Mouse (Mus musculus): Measurements from ENCODE around the gene Jhy. TPM values are rescaled to one million over a fixed set of nuclear protein-coding genes. Genes with fewer than 3 reads are reported as not detected.

The Jhy gene
- polyA plus RNA-seq, 1 experiment from 2014 or later: 0.67 TPM

DNA sequence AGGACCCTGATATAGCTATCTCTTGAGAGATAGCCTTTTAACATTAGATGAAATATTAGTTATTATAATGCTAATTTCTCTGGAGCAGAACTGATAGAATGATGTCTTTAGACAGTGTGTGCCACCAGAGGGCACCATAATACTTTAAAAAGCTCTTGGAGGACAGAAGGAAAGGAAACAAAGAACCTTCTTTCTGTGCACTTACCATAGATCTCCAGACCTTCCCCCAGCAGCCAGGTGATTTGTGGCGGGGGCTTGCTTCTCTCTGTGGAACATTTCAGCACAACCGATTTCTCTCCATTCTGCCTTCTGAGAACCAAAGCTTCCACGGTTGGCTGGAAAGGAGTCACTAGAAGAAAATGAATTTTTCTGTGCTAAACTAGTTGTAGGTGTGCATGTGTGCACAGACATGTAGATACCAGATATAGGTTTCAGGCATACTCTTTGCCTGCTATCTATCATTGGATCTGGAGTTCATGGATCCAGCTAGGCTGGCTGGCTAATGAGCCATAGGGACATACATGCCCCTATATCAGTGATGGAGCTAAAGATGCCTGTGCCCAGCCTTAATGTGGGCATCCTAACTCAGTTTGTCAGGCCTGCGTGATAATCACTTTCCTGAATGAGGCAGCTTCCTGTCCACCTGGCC lies 26.1 kb upstream of the Jhy start:
- Histone ChIP-seq H3K4me1 (replicated peaks; ENCODE audit: control insufficient read depth, insufficient read depth, low read length) (no peaks in the 10 kb centered on the region; the same call in 1 of the 2 replicates), H3K9ac (ENCODE audit: low read length) (peak overlapping the region; percentile 21; the same call in 1 of the 2 replicates), H3K9me3 (ENCODE audit: control insufficient read depth, low read length) (no peaks in the 10 kb centered on the region), H3K4me3 (ENCODE audit: low read depth, low read length) (no peak overlapping the region), H3K27me3 (ENCODE audit: control insufficient read depth, insufficient read depth, low read length) (no peaks in the 10 kb centered on the region), H3K27ac (ENCODE audit: low read depth, low read length) (no peak overlapping the region), H3K4me2 (ENCODE audit: low read depth, low read length, severe bottlenecking) (no peak overlapping the region), H3K36me3 (ENCODE audit: control insufficient read depth, insufficient read depth, low read length) (no peaks in the 10 kb centered on the region)
- DNase-seq (ENCODE audit: low spot score) (peak; percentile 63), ATAC-seq (replicated peaks; ENCODE audit: low FRiP score) (peak; percentile 58; the same call in 1 of the 2 replicates)
- WGBS: 49% methylated on average over 4 of the region's 4 CpGs

DNA sequence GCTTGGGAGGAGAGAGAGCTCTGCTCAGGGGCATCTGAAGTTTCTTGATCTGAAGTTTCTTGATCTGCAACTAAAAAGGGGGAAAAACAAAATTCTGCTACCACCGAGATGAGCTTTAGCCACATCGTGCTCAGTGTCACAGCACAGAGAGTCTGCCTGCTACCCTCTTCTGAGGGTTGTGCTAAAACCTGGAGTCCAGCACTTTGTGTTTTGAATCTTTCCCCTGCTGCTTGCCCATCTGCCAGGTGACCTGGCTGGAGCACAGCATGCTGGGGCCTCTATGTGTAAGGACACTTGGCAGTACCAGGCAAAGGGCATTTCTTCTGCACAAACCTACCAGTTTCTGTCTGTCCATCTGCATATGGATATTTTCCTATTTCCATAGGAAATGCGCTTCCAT lies 20.4 kb upstream of the Jhy start:
- Histone ChIP-seq H3K9me3 (ENCODE audit: control insufficient read depth, low read length) (no peaks in the 10 kb centered on the region), H3K27ac (ENCODE audit: low read depth, low read length) (no peak overlapping the region), H3K27me3 (ENCODE audit: control insufficient read depth, insufficient read depth, low read length) (no peaks in the 10 kb centered on the region), H3K4me3 (ENCODE audit: low read depth, low read length) (no peak overlapping the region), H3K4me2 (ENCODE audit: low read depth, low read length, severe bottlenecking) (no peak overlapping the region), H3K36me3 (ENCODE audit: control insufficient read depth, insufficient read depth, low read length) (no peaks in the 10 kb centered on the region), H3K4me1 (replicated peaks; ENCODE audit: control insufficient read depth, insufficient read depth, low read length) (no peaks in the 10 kb centered on the region), H3K9ac (ENCODE audit: low read length) (no peak overlapping the region)
- 77% methylated on average over 3 of the region's 3 CpGs for WGBS
- ATAC-seq (replicated peaks; ENCODE audit: low FRiP score) (no peak), DNase-seq (ENCODE audit: low spot score) (no peak)

DNA sequence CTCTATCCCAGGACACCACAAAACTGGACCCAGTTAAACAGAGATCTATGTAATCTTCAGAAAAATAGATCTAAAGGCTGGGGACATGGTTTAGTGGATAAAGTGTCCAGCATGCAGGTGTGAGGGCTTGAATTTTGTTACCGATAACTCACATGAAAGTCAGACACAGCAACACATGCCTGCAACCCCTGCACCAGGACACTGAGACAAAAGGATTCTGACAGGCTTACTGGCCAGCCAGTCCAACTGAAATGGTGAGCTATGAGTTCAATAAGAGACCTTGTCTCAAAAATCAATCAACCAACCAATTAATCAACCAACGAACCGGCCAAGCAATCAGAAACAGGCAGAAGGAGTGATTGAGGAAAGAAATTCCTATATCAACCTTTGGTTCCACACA lies 19.8 kb upstream of the Jhy start:
- Histone ChIP-seq H3K9me3 (ENCODE audit: control insufficient read depth, low read length) (no peaks in the 10 kb centered on the region), H3K9ac (ENCODE audit: low read length) (no peak overlapping the region), H3K36me3 (ENCODE audit: control insufficient read depth, insufficient read depth, low read length) (no peaks in the 10 kb centered on the region), H3K4me3 (ENCODE audit: low read depth, low read length) (no peak overlapping the region), H3K27ac (ENCODE audit: low read depth, low read length) (no peak overlapping the region), H3K4me1 (replicated peaks; ENCODE audit: control insufficient read depth, insufficient read depth, low read length) (no peaks in the 10 kb centered on the region), H3K4me2 (ENCODE audit: low read depth, low read length, severe bottlenecking) (no peak overlapping the region), H3K27me3 (ENCODE audit: control insufficient read depth, insufficient read depth, low read length) (no peaks in the 10 kb centered on the region)
- 92% methylated on average over 3 of the region's 3 CpGs for WGBS
- DNase-seq (ENCODE audit: low spot score): no peak
- no peak for ATAC-seq (replicated peaks; ENCODE audit: low FRiP score)

DNA sequence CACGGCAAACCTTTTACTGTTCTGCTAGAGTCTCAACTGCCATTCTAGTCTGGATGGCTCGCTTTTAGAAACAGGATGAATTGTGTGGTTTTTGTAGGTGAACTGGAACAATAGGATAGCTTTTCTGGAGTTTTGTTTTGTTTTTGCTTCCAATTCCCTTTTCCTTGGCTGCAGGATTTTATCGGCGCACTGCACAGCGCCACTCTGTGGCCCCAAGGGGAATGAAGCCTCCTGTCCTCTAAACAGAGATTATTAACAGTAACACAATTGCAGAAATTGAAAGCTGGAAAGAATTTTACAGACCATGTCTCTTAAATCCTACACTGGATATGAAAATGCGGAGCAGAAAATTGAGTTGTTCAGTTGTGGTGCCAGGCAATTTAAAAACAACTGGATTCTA lies 18.6 kb upstream of the Jhy start:
- ATAC-seq (replicated peaks; ENCODE audit: low FRiP score) (no peak), DNase-seq (ENCODE audit: low spot score) (no peak)
- H3K4me2 ChIP-seq (ENCODE audit: low read depth, low read length, severe bottlenecking): no peak overlapping the region
- no peaks in the 10 kb centered on the region for H3K36me3 ChIP-seq (ENCODE audit: control insufficient read depth, insufficient read depth, low read length)
- H3K4me1 ChIP-seq (replicated peaks; ENCODE audit: control insufficient read depth, insufficient read depth, low read length): no peaks in the 10 kb centered on the region
- no peak overlapping the region for H3K4me3 ChIP-seq (ENCODE audit: low read depth, low read length)
- H3K9me3 ChIP-seq (ENCODE audit: control insufficient read depth, low read length): no peaks in the 10 kb centered on the region
- H3K27ac ChIP-seq (ENCODE audit: low read depth, low read length): no peak overlapping the region
- no peaks in the 10 kb centered on the region for H3K27me3 ChIP-seq (ENCODE audit: control insufficient read depth, insufficient read depth, low read length)
- 44% methylated on average over 6 of the region's 6 CpGs for WGBS
- no peak overlapping the region for H3K9ac ChIP-seq (ENCODE audit: low read length)

DNA sequence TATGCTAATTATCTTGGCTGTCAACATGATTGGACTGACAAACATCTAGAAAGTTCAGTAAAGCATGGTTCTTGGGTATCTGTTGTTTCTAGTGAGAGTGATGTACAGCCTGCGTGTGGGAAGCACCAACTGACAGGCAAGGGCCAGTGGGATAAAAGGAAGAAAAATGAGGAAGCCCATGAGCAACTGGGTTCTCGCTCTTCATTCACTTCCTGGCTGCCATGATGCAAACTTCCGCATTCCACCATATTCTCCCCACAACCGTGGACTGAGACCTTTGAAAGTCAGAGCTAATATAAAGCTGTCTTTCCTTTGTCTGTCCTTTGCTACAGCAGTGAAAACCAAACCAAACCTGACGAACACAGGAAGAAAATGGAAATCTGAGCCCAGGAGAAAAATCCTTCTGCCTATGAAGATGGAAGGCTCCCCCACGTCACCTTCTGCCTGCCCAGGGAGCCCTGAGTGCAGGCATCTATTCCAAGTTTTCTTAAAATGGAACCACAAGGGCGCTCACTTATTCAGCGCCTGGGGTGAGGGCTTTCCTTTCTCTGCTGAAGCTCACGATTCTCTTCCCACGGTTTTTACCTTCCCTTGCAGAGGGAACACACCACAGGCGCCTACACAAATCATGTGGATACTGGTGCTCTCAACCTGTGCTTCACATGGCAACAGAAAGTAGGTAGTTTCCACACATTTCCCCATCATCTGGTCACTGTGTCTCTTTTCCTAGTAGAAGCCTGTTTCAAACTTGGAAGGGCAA lies 10.3 kb upstream of the Jhy start:
- DNase-seq (ENCODE audit: low spot score) (no peak), ATAC-seq (replicated peaks; ENCODE audit: low FRiP score) (no peak)
- no peak overlapping the region for H3K4me3 ChIP-seq (ENCODE audit: low read depth, low read length)
- H3K27me3 ChIP-seq (ENCODE audit: control insufficient read depth, insufficient read depth, low read length): no peaks in the 10 kb centered on the region
- no peaks in the 10 kb centered on the region for H3K4me1 ChIP-seq (replicated peaks; ENCODE audit: control insufficient read depth, insufficient read depth, low read length)
- no peak overlapping the region for H3K4me2 ChIP-seq (ENCODE audit: low read depth, low read length, severe bottlenecking)
- H3K9ac ChIP-seq (ENCODE audit: low read length): no peak overlapping the region
- no peak overlapping the region for H3K27ac ChIP-seq (ENCODE audit: low read depth, low read length)
- 82% methylated on average over 11 of the region's 11 CpGs for WGBS
- no peaks in the 10 kb centered on the region for H3K9me3 ChIP-seq (ENCODE audit: control insufficient read depth, low read length)
- H3K36me3 ChIP-seq (ENCODE audit: control insufficient read depth, insufficient read depth, low read length): no peaks in the 10 kb centered on the region

DNA sequence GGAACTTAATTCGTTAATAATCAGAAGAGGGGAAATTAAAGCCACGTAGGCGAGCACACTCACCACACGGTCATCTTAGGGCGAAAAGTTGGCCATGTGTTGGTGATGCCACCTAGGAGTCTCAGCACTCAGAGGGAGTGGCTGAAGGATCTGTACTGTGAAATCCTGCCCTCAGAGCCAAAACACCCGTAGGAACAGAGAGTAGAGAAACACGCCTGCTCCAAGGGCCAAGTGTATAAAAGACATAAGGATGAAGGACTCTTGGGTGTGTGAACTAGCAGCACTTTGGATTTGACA lies 448 bp upstream of the Jhy start:
- ATAC-seq (replicated peaks; ENCODE audit: low FRiP score) (no peak), DNase-seq (ENCODE audit: low spot score) (no peak)
- Histone ChIP-seq H3K36me3 (ENCODE audit: control insufficient read depth, insufficient read depth, low read length) (no peaks in the 10 kb centered on the region), H3K4me2 (ENCODE audit: low read depth, low read length, severe bottlenecking) (peak overlapping the region; percentile 92), H3K27ac (ENCODE audit: low read depth, low read length) (no peak overlapping the region), H3K4me3 (ENCODE audit: low read depth, low read length) (peak overlapping the region; percentile 46), H3K9ac (ENCODE audit: low read length) (peak overlapping the region; percentile 56), H3K27me3 (ENCODE audit: control insufficient read depth, insufficient read depth, low read length) (peaks cover 21% of the 10 kb centered on the region), H3K4me1 (replicated peaks; ENCODE audit: control insufficient read depth, insufficient read depth, low read length) (peaks cover 6% of the 10 kb centered on the region; the same call in 1 of the 2 replicates), H3K9me3 (ENCODE audit: control insufficient read depth, low read length) (no peaks in the 10 kb centered on the region)
- WGBS: 10% methylated on average over 7 of the region's 7 CpGs

DNA sequence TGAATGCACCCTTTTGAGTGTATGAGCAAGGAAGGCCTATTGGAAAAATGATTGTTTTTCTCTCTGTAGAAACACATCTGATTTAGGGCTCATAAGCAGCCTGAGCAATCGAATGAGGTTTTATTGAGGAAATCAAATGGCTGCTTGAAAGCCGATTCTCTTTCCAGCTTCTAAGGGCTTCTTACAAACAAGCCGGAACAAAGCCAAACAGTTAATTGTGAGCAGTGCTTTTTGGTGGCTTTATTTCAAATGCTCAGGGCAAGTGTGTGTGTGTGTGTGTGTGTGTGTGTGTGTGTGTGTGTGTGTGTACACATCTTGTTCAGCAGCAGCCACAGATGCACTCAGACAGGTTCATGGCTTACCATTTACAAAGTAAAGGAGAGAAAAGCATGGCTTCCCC lies 2.5 kb downstream of the Jhy start:
- no peak overlapping the region for H3K9ac ChIP-seq (ENCODE audit: low read length)
- ATAC-seq (replicated peaks; ENCODE audit: low FRiP score): no peak
- WGBS: 57% methylated on average over 3 of the region's 3 CpGs

DNA sequence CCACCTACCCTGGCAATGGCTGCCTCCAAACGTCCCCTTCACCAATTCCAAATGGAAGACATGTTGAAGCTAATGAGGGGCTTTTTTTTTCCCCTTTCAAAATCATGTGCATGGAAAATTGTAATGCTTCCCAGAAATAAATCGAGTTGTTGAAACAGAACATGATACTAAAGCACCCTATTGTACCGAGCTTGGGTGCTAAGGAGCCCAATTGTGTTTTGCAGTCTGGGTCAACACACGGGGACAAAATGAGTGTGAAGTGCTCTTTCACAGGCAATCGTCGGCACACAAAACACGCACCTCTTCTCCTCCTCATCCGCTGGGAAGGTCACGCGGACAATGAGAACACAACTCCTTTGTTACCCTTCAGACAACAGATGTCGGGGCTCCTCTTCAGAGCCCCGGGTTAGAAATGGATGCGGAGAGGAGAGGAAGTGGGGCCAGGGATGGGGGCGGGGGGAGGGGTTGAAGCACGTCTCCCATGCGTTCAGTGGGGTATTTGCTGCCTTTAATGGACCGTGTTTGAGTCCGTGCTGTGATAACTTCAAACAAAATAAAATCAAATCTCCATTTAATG lies 14.8 kb downstream of the Jhy start:
- Histone ChIP-seq H3K9me3 (ENCODE audit: control insufficient read depth, low read length) (no peaks in the 10 kb centered on the region), H3K4me1 (replicated peaks; ENCODE audit: control insufficient read depth, insufficient read depth, low read length) (no peaks in the 10 kb centered on the region; the same call in 1 of the 2 replicates), H3K27me3 (ENCODE audit: control insufficient read depth, insufficient read depth, low read length) (no peaks in the 10 kb centered on the region), H3K4me2 (ENCODE audit: low read depth, low read length, severe bottlenecking) (peak overlapping the region; percentile 24), H3K9ac (ENCODE audit: low read length) (no peak overlapping the region), H3K36me3 (ENCODE audit: control insufficient read depth, insufficient read depth, low read length) (no peaks in the 10 kb centered on the region), H3K4me3 (ENCODE audit: low read depth, low read length) (no peak overlapping the region), H3K27ac (ENCODE audit: low read depth, low read length) (no peak overlapping the region)
- DNase-seq (ENCODE audit: low spot score) (no peak), ATAC-seq (replicated peaks; ENCODE audit: low FRiP score) (0 out of 2 replicates have a peak, but pooled peaks have one; percentile 12)
- WGBS: 37% methylated on average over 18 of the region's 18 CpGs

More for the DNA sequence above, 2.5 kb downstream of the Jhy start:
- Histone ChIP-seq H3K4me3 (ENCODE audit: low read depth, low read length) (no peak overlapping the region), H3K9me3 (ENCODE audit: control insufficient read depth, low read length) (no peaks in the 10 kb centered on the region), H3K27me3 (ENCODE audit: control insufficient read depth, insufficient read depth, low read length) (peaks cover 21% of the 10 kb centered on the region), H3K36me3 (ENCODE audit: control insufficient read depth, insufficient read depth, low read length) (no peaks in the 10 kb centered on the region), H3K4me1 (replicated peaks; ENCODE audit: control insufficient read depth, insufficient read depth, low read length) (peaks cover 6% of the 10 kb centered on the region; the same call in 1 of the 2 replicates), H3K4me2 (ENCODE audit: low read depth, low read length, severe bottlenecking) (no peak overlapping the region), H3K27ac (ENCODE audit: low read depth, low read length) (no peak overlapping the region)
- no peak for DNase-seq (ENCODE audit: low spot score)
